Mouse (Mus musculus): ENCODE measurements around the gene Acat1.

Gene Acat1

GRCm38 (mm10) chr9:53609968-53610781, at the start of gene Acat1:
Acat1 (minus strand) TSS chr9:53610382.
- DNase-seq = peak; percentile 85 to 88

GRCm38 (mm10) chr9:53634796-53635195, 24.6 kb upstream of the Acat1 start:
- DNase-seq = no peak

GRCm38 (mm10) chr9:53615246-53615645, 5.1 kb upstream of the Acat1 start:
- no peak for DNase-seq

- no peak for DNase-seq
Observed at GRCm38 (mm10) chr9:53614286-53614685, 4.1 kb upstream of the Acat1 start.

GRCm38 (mm10) chr9:53609306-53609967, 745 bp downstream of the Acat1 start:
- no peak for DNase-seq

GRCm38 (mm10) chr9:53607816-53608215, 2.4 kb downstream of the Acat1 start:
- DNase-seq = no peak

GRCm38 (mm10) chr9:53607192-53607591, 3.0 kb downstream of the Acat1 start:
- DNase-seq = no peak

GRCm38 (mm10) chr9:53604954-53605353, 5.2 kb downstream of the Acat1 start:
- DNase-seq = no peak

- DNase-seq = no peak
Observed at GRCm38 (mm10) chr9:53603849-53604248, 6.3 kb downstream of the Acat1 start.

- peak in 1 of 2 experiments; percentile 24 for DNase-seq
Observed at GRCm38 (mm10) chr9:53603384-53603783, 6.8 kb downstream of the Acat1 start.

GRCm38 (mm10) chr9:53601541-53601940, 8.6 kb downstream of the Acat1 start:
- no peak for DNase-seq

GRCm38 (mm10) chr9:53598631-53599030, 11.6 kb downstream of the Acat1 start:
- no peak for DNase-seq

GRCm38 (mm10) chr9:53596971-53597600, 13.1 kb downstream of the Acat1 start:
- no peak for DNase-seq

- DNase-seq = peak; percentile 36 to 76
Observed at GRCm38 (mm10) chr9:53594764-53595163, 15.4 kb downstream of the Acat1 start.

GRCm38 (mm10) chr9:53581870-53582269, 28.3 kb downstream of the Acat1 start:
- DNase-seq = no peak

GRCm38 (mm10) chr9:53575721-53576120, 34.5 kb downstream of the Acat1 start:
- no peak for DNase-seq

GRCm38 (mm10) chr9:53572516-53573307, 37.5 kb downstream of the Acat1 start:
- DNase-seq = no peak

- DNase-seq = no peak
Observed at GRCm38 (mm10) chr9:53570662-53571061, 39.5 kb downstream of the Acat1 start.

GRCm38 (mm10) chr9:53537336-53537965, 72.7 kb downstream of the Acat1 start:
- DNase-seq = no peak

GRCm38 (mm10) chr9:53536558-53537320, 73.4 kb downstream of the Acat1 start, which contains the start of the genes Atm and Npat:
Atm (minus strand) TSS chr9:53536740.
Npat (plus strand) TSS chr9:53537047.
- DNase-seq = peak; percentile 96 to 99

All from spleen, adult 18-20 months (tissue).